ENCODE assay signal across 8 mouse cellular contexts in genomic region chr5:130221760-130222145, GRCm38 (mm10). TPM values are rescaled to one million over a fixed set of nuclear protein-coding genes. Genes with fewer than 3 reads are reported as not detected.
DNase-seq lines count a peak whose midpoint lies in the region; ATAC-seq and TF ChIP-seq lines count a peak whose summit lies in the region.

No protein-coding gene starts in this region.

- ATAC-seq in limb, embryonic 11.5 days (ENCODE audit: insufficient number of reproducible peaks, low FRiP score, low TSS enrichment, low read depth), result 0 out of 2 replicates have a peak, but pooled peaks have one; percentile 6
- peak; percentile 71 for ATAC-seq in neural tube, embryonic 14.5 days (ENCODE audit: low read depth)

- 2% methylated on average over 10 of the region's 10 CpGs for WGBS in thymus, adult 2 months
- 3% methylated on average over 10 of the region's 10 CpGs for WGBS in limb, embryonic 11.5 days
- under 1% methylated on average over 10 of the region's 10 CpGs for WGBS in neural tube, embryonic 14.5 days

- no peak for TF ChIP-seq POLR2A in thymus, adult 2 months (IDR thresholded peaks at IDR 0.05; ENCODE audit: control insufficient read depth, extremely low read depth, insufficient read depth, low read length, poor library complexity)

- no peaks in the 10 kb centered on the region for H3K9me3 ChIP-seq in limb, embryonic 11.5 days (ENCODE audit: control insufficient read depth, low read length)
- H3K9me3 ChIP-seq in neural tube, embryonic 14.5 days (ENCODE audit: control insufficient read depth, low read length), result no peaks in the 10 kb centered on the region

- peak overlapping the region; percentile 97 for H3K4me3 ChIP-seq in thymus, adult 2 months (ENCODE audit: control insufficient read depth, insufficient read depth, low read length)
- peak overlapping the region; percentile 91 for H3K4me3 ChIP-seq in limb, embryonic 11.5 days (ENCODE audit: low read depth, low read length)
- H3K4me3 ChIP-seq in neural tube, embryonic 14.5 days (ENCODE audit: low read depth, low read length), result peak overlapping the region; percentile 96

- TF ChIP-seq CTCF in thymus, adult 2 months (IDR thresholded peaks at IDR 0.05; ENCODE audit: borderline replicate concordance, control insufficient read depth, extremely low read depth, insufficient read depth, low read length, poor library complexity), result no peak

- peaks cover 12% of the 10 kb centered on the region for H3K4me1 ChIP-seq in thymus, adult 2 months (replicated peaks; ENCODE audit: control insufficient read depth, insufficient read depth, low read length)
- 0 out of 2 replicates have a peak, but pooled peaks cover 5% of the 10 kb centered on the region for H3K4me1 ChIP-seq in limb, embryonic 11.5 days (ENCODE audit: control insufficient read depth, insufficient read depth, low read length)
- H3K4me1 ChIP-seq in neural tube, embryonic 14.5 days (ENCODE audit: control insufficient read depth, insufficient read depth, low read length), result peaks cover 13% of the 10 kb centered on the region; the same call in 1 of the 2 replicates

- peak overlapping the region; percentile 41 for H3K27ac ChIP-seq in thymus, adult 2 months (ENCODE audit: control insufficient read depth, insufficient read depth, low read length)
- H3K27ac ChIP-seq in limb, embryonic 11.5 days (replicated peaks; ENCODE audit: low read depth, low read length), result no peak overlapping the region
- peak overlapping the region; percentile 82 for H3K27ac ChIP-seq in neural tube, embryonic 14.5 days (ENCODE audit: low read depth, low read length)

- H3K27me3 ChIP-seq in thymus, adult 2 months (ENCODE audit: control insufficient read depth, insufficient read depth, low read length), result no peaks in the 10 kb centered on the region
- H3K27me3 ChIP-seq in limb, embryonic 11.5 days (ENCODE audit: control insufficient read depth, insufficient read depth, low read length), result no peaks in the 10 kb centered on the region
- no peaks in the 10 kb centered on the region for H3K27me3 ChIP-seq in neural tube, embryonic 14.5 days (ENCODE audit: control insufficient read depth, insufficient read depth, low read length)

- peak overlapping the region; percentile 64 for H3K4me2 ChIP-seq in limb, embryonic 11.5 days (ENCODE audit: low read depth, severe bottlenecking)
- peak overlapping the region; percentile 61 for H3K4me2 ChIP-seq in neural tube, embryonic 14.5 days (ENCODE audit: low read depth, low read length)

- H3K9ac ChIP-seq in limb, embryonic 11.5 days (ENCODE audit: low read length), result peak overlapping the region; percentile 94
- peak overlapping the region; percentile 96 for H3K9ac ChIP-seq in neural tube, embryonic 14.5 days (replicated peaks; ENCODE audit: low read depth, low read length)

- intact Hi-C loops in left cerebral cortex, postnatal 4 days (cut with DNase I), result no loop called here

- peak; percentile 43 for DNase-seq in embryo, embryonic 10 days (ENCODE audit: low spot score)
- DNase-seq in embryo, embryonic 9.5 days (ENCODE audit: extremely low spot score), result no peak
- DNase-seq in thymus, adult 2 months, result no peak
- no peak for DNase-seq in thymus, postnatal 10 days (ENCODE audit: low spot score in 2 of 2)
- no peak for DNase-seq in limb, embryonic 11.5 days (ENCODE audit: low spot score)
- no peak for DNase-seq in B cell, adult 2 months
- DNase-seq in left cerebral cortex, postnatal 4 days, result no peak

- H3K36me3 ChIP-seq in thymus, adult 2 months (ENCODE audit: control insufficient read depth, insufficient read depth, low read length), result no peaks in the 10 kb centered on the region
- no peaks in the 10 kb centered on the region for H3K36me3 ChIP-seq in limb, embryonic 11.5 days (ENCODE audit: control insufficient read depth, insufficient read depth, low read length)
- H3K36me3 ChIP-seq in neural tube, embryonic 14.5 days (ENCODE audit: control insufficient read depth, insufficient read depth, low read length), result no peaks in the 10 kb centered on the region

RNA-seq across cellular contexts. Expression of gene Tmem248, which starts 4.9 kb away (rescaled TPM):
- polyA plus RNA-seq in thymus, adult 2 months (2012; rRNA removed), result 31.8 and 44.4 TPM in 2 replicates
- polyA plus RNA-seq in limb, embryonic 11.5 days (2014; fragmentation: Nextera tagmentation; extraction: Ambion mirVana), result 36.0 and 39.2 TPM in 2 replicates
- 31.0 and 32.8 TPM in 2 replicates for polyA plus RNA-seq in neural tube, embryonic 14.5 days (2014; fragmentation: Nextera tagmentation; extraction: Ambion mirVana)
- 10 to 100 TPM; 29.4 to 33.6 TPM for total RNA-seq in left cerebral cortex, postnatal 4 days (2021)

RNA-seq across cellular contexts. Expression of gene Sbds, which starts 33.6 kb away (rescaled TPM):
- polyA plus RNA-seq in thymus, adult 2 months (2012; rRNA removed), result 24.4 and 24.8 TPM in 2 replicates
- polyA plus RNA-seq in limb, embryonic 11.5 days (2014; fragmentation: Nextera tagmentation; extraction: Ambion mirVana), result 61.3 and 63.3 TPM in 2 replicates
- polyA plus RNA-seq in neural tube, embryonic 14.5 days (2014; fragmentation: Nextera tagmentation; extraction: Ambion mirVana), result 48.5 and 50.5 TPM in 2 replicates
- total RNA-seq in left cerebral cortex, postnatal 4 days (2021), result 10 to 100 TPM; 37.4 to 38.3 TPM

RNA-seq across cellular contexts. Expression of gene Tyw1, which starts 33.7 kb away (rescaled TPM):
- 15.4 and 15.6 TPM in 2 replicates for polyA plus RNA-seq in thymus, adult 2 months (2012; rRNA removed)
- polyA plus RNA-seq in limb, embryonic 11.5 days (2014; fragmentation: Nextera tagmentation; extraction: Ambion mirVana), result 30.5 and 32.6 TPM in 2 replicates
- 23.5 and 28.0 TPM in 2 replicates for polyA plus RNA-seq in neural tube, embryonic 14.5 days (2014; fragmentation: Nextera tagmentation; extraction: Ambion mirVana)
- total RNA-seq in left cerebral cortex, postnatal 4 days (2021), result 10 to 100 TPM; 17.9 to 19.4 TPM

RNA-seq across cellular contexts. Expression of gene Rabgef1, which starts 50.2 kb away (rescaled TPM):
- polyA plus RNA-seq in thymus, adult 2 months (2012; rRNA removed), result 19.7 and 21.0 TPM in 2 replicates
- 23.6 and 23.7 TPM in 2 replicates for polyA plus RNA-seq in limb, embryonic 11.5 days (2014; fragmentation: Nextera tagmentation; extraction: Ambion mirVana)
- 40.0 and 41.1 TPM in 2 replicates for polyA plus RNA-seq in neural tube, embryonic 14.5 days (2014; fragmentation: Nextera tagmentation; extraction: Ambion mirVana)
- 10 to 100 TPM; 37.9 to 39.8 TPM for total RNA-seq in left cerebral cortex, postnatal 4 days (2021)
